Mouse (Mus musculus) limb, embryonic 11.5 days (tissue): ENCODE results near the gene Onecut3. TPM values are rescaled to one million over a fixed set of nuclear protein-coding genes. Genes with fewer than 3 reads are reported as not detected.
A peak's percentile ranks its signal among the peaks of the same experiment; 100 is the strongest.

ENCODE experiments used
- ATAC-seq: fragments of 200-750 bp; cut with Nextera tagmentation; 2 replicates; pipeline ENCODE4 v1.8.0; 2017; ENCODE audit warnings: low read depth; ENCODE audit not compliant: insufficient number of reproducible peaks, low FRiP score, low TSS enrichment
- DNase-seq: peaks from one replicate; pipeline ENCODE4 v3.0.0-alpha.2; 2015; ENCODE audit warnings: low spot score
- H3K27ac ChIP-seq: fragments of 300-500 bp; sonication (generic); replicated peaks from 2 replicates; pipeline ENCODE4 v1.5.1; 2014; ENCODE audit warnings: low read depth, mild to moderate bottlenecking, low read length
- H3K27me3 ChIP-seq: fragments of 300-500 bp; sonication (generic); 2 replicates; pipeline ENCODE4 v1.6.1; 2014; ENCODE audit warnings: mild to moderate bottlenecking, low read length, mixed read lengths; ENCODE audit not compliant: control insufficient read depth, insufficient read depth
- H3K36me3 ChIP-seq: fragments of 300-500 bp; sonication (generic); 2 replicates; pipeline ENCODE4 v1.6.1; 2014; ENCODE audit warnings: mild to moderate bottlenecking, low read length, moderate library complexity, mixed read lengths; ENCODE audit not compliant: control insufficient read depth, insufficient read depth
- H3K4me1 ChIP-seq: fragments of 300-500 bp; sonication (generic); 2 replicates; pipeline ENCODE4 v1.6.1; 2014; ENCODE audit warnings: low read length, mixed read lengths; ENCODE audit not compliant: control insufficient read depth, insufficient read depth
- H3K4me2 ChIP-seq: fragments of 300-500 bp; sonication (generic); 2 replicates; pipeline ENCODE4 v1.6.1; 2014; ENCODE audit warnings: low read depth, mild to moderate bottlenecking, moderate library complexity; ENCODE audit not compliant: severe bottlenecking
- H3K4me3 ChIP-seq: fragments of 300-500 bp; sonication (generic); 2 replicates; pipeline ENCODE4 v1.5.1; 2014; ENCODE audit warnings: low read depth, low read length
- H3K9ac ChIP-seq: fragments of 300-500 bp; sonication (generic); 2 replicates; pipeline ENCODE4 v1.6.1; 2014; ENCODE audit warnings: mild to moderate bottlenecking, low read length
- H3K9me3 ChIP-seq: fragments of 300-500 bp; sonication (generic); 2 replicates; pipeline ENCODE4 v1.6.1; 2016; ENCODE audit warnings: low read length; ENCODE audit not compliant: control insufficient read depth
- WGBS: fragments of 180-500 bp; shearing (Covaris S2); extraction: QIAGEN DNeasy Blood & Tissue Kit; methylation state at CpG from one replicate; pipeline ENCODE4 v1.1.7; 2014; 5-methylcytosine and 5-hydroxymethylcytosine counted together
- polyA plus RNA-seq: library from polyadenylated mRNA; unstranded; fragments of >200 nt; fragmentation: Nextera tagmentation; extraction: Ambion mirVana; gene quantifications from 2 replicates; pipeline ENCODE4 v1.2.1, GENCODE M21; 2014

Gene Onecut3
- polyA plus RNA-seq, 1 experiment from 2014 or later = not detected

- Histone ChIP-seq H3K27ac (no peak overlapping the region), H3K9ac (no peak overlapping the region), H3K9me3 (no peaks in the 10 kb centered on the region; the same call in 1 of the 2 replicates), H3K4me1 (no peaks in the 10 kb centered on the region), H3K36me3 (no peaks in the 10 kb centered on the region), H3K27me3 (peaks cover 80% of the 10 kb centered on the region), H3K4me2 (no peak overlapping the region), H3K4me3 (no peak overlapping the region)
- DNase-seq (no peak), ATAC-seq (no peak)
- WGBS = 76% methylated on average over 7 of the region's 7 CpGs
Observed at GRCm38 (mm10) chr10:80486862-80487379, 7.7 kb upstream of the Onecut3 start.

- DNase-seq (no peak), ATAC-seq (no peak)
- no peaks in the 10 kb centered on the region; the same call in 1 of the 2 replicates for H3K9me3 ChIP-seq
- H3K9ac ChIP-seq = no peak overlapping the region
- no peak overlapping the region for H3K4me2 ChIP-seq
- no peaks in the 10 kb centered on the region for H3K36me3 ChIP-seq
- under 1% methylated on average over 22 of the region's 22 CpGs for WGBS
- H3K4me1 ChIP-seq = peaks cover 8% of the 10 kb centered on the region
- peaks cover 91% of the 10 kb centered on the region for H3K27me3 ChIP-seq
- H3K27ac ChIP-seq = no peak overlapping the region
- no peak overlapping the region for H3K4me3 ChIP-seq
Observed at GRCm38 (mm10) chr10:80490051-80490450, 4.6 kb upstream of the Onecut3 start.

- peak; percentile 65 for DNase-seq
- WGBS = under 1% methylated on average over 33 of the region's 35 CpGs
Observed at GRCm38 (mm10) chr10:80495901-80496300, 1.3 kb downstream of the Onecut3 start.

GRCm38 (mm10) chr10:80496421-80496820 is 1.8 kb downstream of the Onecut3 start:
- H3K4me1 ChIP-seq = peaks cover 18% of the 10 kb centered on the region
- no peak for DNase-seq
- H3K9ac ChIP-seq = no peak overlapping the region
- H3K36me3 ChIP-seq = no peaks in the 10 kb centered on the region
- no peak overlapping the region for H3K27ac ChIP-seq
- peaks cover 99% of the 10 kb centered on the region for H3K27me3 ChIP-seq
- H3K4me2 ChIP-seq = no peak overlapping the region; the same call in 1 of the 2 replicates
- H3K9me3 ChIP-seq = no peaks in the 10 kb centered on the region
- ATAC-seq = no peak
- WGBS = under 1% methylated on average over 20 of the region's 20 CpGs
- H3K4me3 ChIP-seq = 0 out of 2 replicates have a peak overlapping the region, but pooled peaks have one; percentile 30

More at GRCm38 (mm10) chr10:80495901-80496300, 1.3 kb downstream of the Onecut3 start:
- Histone ChIP-seq H3K27me3 (peaks cover 99% of the 10 kb centered on the region), H3K4me2 (peak overlapping the region; percentile 71), H3K9ac (no peak overlapping the region), H3K4me1 (peaks cover 18% of the 10 kb centered on the region), H3K9me3 (no peaks in the 10 kb centered on the region), H3K4me3 (peak overlapping the region; percentile 30; the same call in 1 of the 2 replicates), H3K36me3 (no peaks in the 10 kb centered on the region), H3K27ac (no peak overlapping the region)
- no peak for ATAC-seq

GRCm38 (mm10) chr10:80502291-80502690 is 7.7 kb downstream of the Onecut3 start:
- ATAC-seq (no peak), DNase-seq (peak; percentile 31)
- peaks cover 8% of the 10 kb centered on the region; the same call in 1 of the 2 replicates for H3K4me1 ChIP-seq
- H3K4me2 ChIP-seq = no peak overlapping the region
- H3K27me3 ChIP-seq = peaks cover 85% of the 10 kb centered on the region
- no peaks in the 10 kb centered on the region for H3K36me3 ChIP-seq
- H3K27ac ChIP-seq = no peak overlapping the region
- no peak overlapping the region for H3K4me3 ChIP-seq
- H3K9me3 ChIP-seq = no peaks in the 10 kb centered on the region
- 0% methylated on average over 7 of the region's 7 CpGs for WGBS
- no peak overlapping the region; the same call in 1 of the 2 replicates for H3K9ac ChIP-seq

GRCm38 (mm10) chr10:80502819-80503314 is 8.2 kb downstream of the Onecut3 start:
- Histone ChIP-seq H3K36me3 (no peaks in the 10 kb centered on the region), H3K4me3 (no peak overlapping the region), H3K27ac (no peak overlapping the region), H3K9ac (no peak overlapping the region), H3K27me3 (peaks cover 84% of the 10 kb centered on the region), H3K4me1 (peaks cover 8% of the 10 kb centered on the region; the same call in 1 of the 2 replicates), H3K4me2 (no peak overlapping the region), H3K9me3 (no peaks in the 10 kb centered on the region)
- ATAC-seq (no peak), DNase-seq (peak; percentile 61)
- WGBS = under 1% methylated on average over 22 of the region's 22 CpGs

GRCm38 (mm10) chr10:80503599-80504220 is 9.1 kb downstream of the Onecut3 start:
- Histone ChIP-seq H3K4me2 (no peak overlapping the region), H3K27me3 (peaks cover 77% of the 10 kb centered on the region), H3K27ac (no peak overlapping the region), H3K9ac (no peak overlapping the region), H3K4me1 (peaks cover 8% of the 10 kb centered on the region; the same call in 1 of the 2 replicates), H3K9me3 (no peaks in the 10 kb centered on the region), H3K36me3 (no peaks in the 10 kb centered on the region), H3K4me3 (no peak overlapping the region)
- DNase-seq = peak; percentile 45
- WGBS = under 1% methylated on average over 27 of the region's 27 CpGs
- no peak for ATAC-seq

- H3K27me3 ChIP-seq = peaks cover 68% of the 10 kb centered on the region
- H3K4me1 ChIP-seq = peaks cover 8% of the 10 kb centered on the region; the same call in 1 of the 2 replicates
- H3K27ac ChIP-seq = no peak overlapping the region
- no peak overlapping the region for H3K4me3 ChIP-seq
- H3K9ac ChIP-seq = no peak overlapping the region
- no peak overlapping the region for H3K4me2 ChIP-seq
- no peak for DNase-seq
- no peak for ATAC-seq
- H3K9me3 ChIP-seq = no peaks in the 10 kb centered on the region
- 1% methylated on average over 6 of the region's 9 CpGs for WGBS
- H3K36me3 ChIP-seq = no peaks in the 10 kb centered on the region
Observed at GRCm38 (mm10) chr10:80504724-80505123, 10.1 kb downstream of the Onecut3 start.
